Mouse (Mus musculus) heart, embryonic 14.5 days (tissue): ENCODE results near the gene Setx. TPM values are rescaled to one million over a fixed set of nuclear protein-coding genes. Genes with fewer than 3 reads are reported as not detected.
A peak's percentile ranks its signal among the peaks of the same experiment; 100 is the strongest.
"Not testable (repeated sequence)": the region's sequence is repeated elsewhere in the genome, so short reads cannot be mapped to it uniquely, and the experiment has no call there.

Experiments
- ATAC-seq: fragments of 200-750 bp; cut with Nextera tagmentation; 2 replicates; pipeline ENCODE4 v1.8.0; 2017; ENCODE audit warnings: low read depth, moderate TSS enrichment; ENCODE audit not compliant: insufficient number of reproducible peaks, insufficient read depth, low FRiP score
- H3K27ac ChIP-seq, 2 experiments: fragments of 200-500 bp in 1 of 2; fragments of 300-500 bp in 1 of 2; sonication (generic) in 1 of 2; replicated peaks in 1 of 2; 2 replicates each; pipeline ENCODE4 v1.5.1; 2012 to 2014; ENCODE audit warnings: low read depth in 2 of 2, low read length in 2 of 2, control low read depth in 1 of 2, mild to moderate bottlenecking in 1 of 2, mixed read lengths in 1 of 2; ENCODE audit not compliant: control insufficient read depth in 1 of 2, insufficient read depth in 1 of 2
- H3K27me3 ChIP-seq: fragments of 300-500 bp; sonication (generic); 2 replicates; pipeline ENCODE4 v1.6.1; 2014; ENCODE audit warnings: mild to moderate bottlenecking, low read length, control low read depth; ENCODE audit not compliant: control insufficient read depth, insufficient read depth
- H3K36me3 ChIP-seq: fragments of 300-500 bp; sonication (generic); 2 replicates; pipeline ENCODE4 v1.6.1; 2014; ENCODE audit warnings: mild to moderate bottlenecking, control low read depth, low read length, mixed read lengths; ENCODE audit not compliant: control insufficient read depth, insufficient read depth
- H3K4me1 ChIP-seq, 2 experiments: fragments of 200-500 bp in 1 of 2; fragments of 300-500 bp in 1 of 2; sonication (generic) in 1 of 2; 2 replicates each; pipeline ENCODE4 v1.6.1; 2012 to 2014; ENCODE audit warnings: low read length in 2 of 2, control low read depth in 1 of 2, mixed read lengths in 1 of 2; ENCODE audit not compliant: control insufficient read depth in 2 of 2, insufficient read depth in 2 of 2
- H3K4me2 ChIP-seq: fragments of 300-500 bp; sonication (generic); 2 replicates; pipeline ENCODE4 v1.6.1; 2014; ENCODE audit warnings: mild to moderate bottlenecking, low read length
- H3K4me3 ChIP-seq, 2 experiments: fragments of 200-500 bp in 1 of 2; fragments of 300-500 bp in 1 of 2; sonication (generic) in 1 of 2; 2 replicates each; pipeline ENCODE4 v1.5.1; 2012 to 2014; ENCODE audit warnings: low read length in 2 of 2, mild to moderate bottlenecking in 2 of 2, control low read depth in 1 of 2, low read depth in 1 of 2, moderate library complexity in 1 of 2; ENCODE audit not compliant: control insufficient read depth in 1 of 2, insufficient read depth in 1 of 2
- H3K9ac ChIP-seq: fragments of 300-500 bp; sonication (generic); 2 replicates; pipeline ENCODE4 v1.6.1; 2014; ENCODE audit warnings: mild to moderate bottlenecking, low read length
- H3K9me3 ChIP-seq: fragments of 300-500 bp; sonication (generic); 2 replicates; pipeline ENCODE4 v1.6.1; 2016; ENCODE audit warnings: low read length, control low read depth; ENCODE audit not compliant: control insufficient read depth
- WGBS: fragments of 180-500 bp; shearing (Covaris S2); extraction: QIAGEN DNeasy Blood & Tissue Kit; methylation state at CpG from one replicate; pipeline ENCODE4 v1.1.7; 2014; 5-methylcytosine and 5-hydroxymethylcytosine counted together
- polyA plus RNA-seq: library from polyadenylated mRNA; unstranded; fragments of >200 nt; fragmentation: Nextera tagmentation; extraction: Ambion mirVana; gene quantifications from 2 replicates; pipeline ENCODE4 v1.2.1, GENCODE M21; 2014

Setx gene
- polyA plus RNA-seq, 1 experiment from 2014 or later: 10.0 TPM

GRCm38 (mm10) chr2:29102416-29103377, 21.3 kb upstream of the Setx start:
- H3K27me3 ChIP-seq, H3K9ac ChIP-seq, H3K4me2 ChIP-seq, H3K9me3 ChIP-seq, H3K36me3 ChIP-seq, H3K4me3 ChIP-seq, H3K27ac ChIP-seq, H3K4me1 ChIP-seq, ATAC-seq: not testable (repeated sequence)
- WGBS: 74% methylated on average over 10 of the region's 10 CpGs

- no peak overlapping the region for H3K4me2 ChIP-seq
- H3K9me3 ChIP-seq: no peaks in the 10 kb centered on the region
- H3K27me3 ChIP-seq: no peaks in the 10 kb centered on the region
- H3K36me3 ChIP-seq: no peaks in the 10 kb centered on the region
- H3K4me1 ChIP-seq: peaks cover 3 to 5% of the 10 kb centered on the region in 2 experiments
- no peak for ATAC-seq
- no peak overlapping the region for H3K4me3 ChIP-seq
- H3K27ac ChIP-seq: no peak overlapping the region
- H3K9ac ChIP-seq: no peak overlapping the region
Measured at GRCm38 (mm10) chr2:29120969-29121368, 3.0 kb upstream of the Setx start.

GRCm38 (mm10) chr2:29122446-29122845, 1.5 kb upstream of the Setx start:
- no peak for ATAC-seq
- Histone ChIP-seq H3K9ac (no peak overlapping the region), H3K4me2 (no peak overlapping the region), H3K27me3 (no peaks in the 10 kb centered on the region), H3K36me3 (peaks cover 11% of the 10 kb centered on the region), H3K9me3 (no peaks in the 10 kb centered on the region), H3K4me3 (no peak overlapping the region), H3K4me1 (peaks cover 5 to 12% of the 10 kb centered on the region in 2 experiments), H3K27ac (peak overlapping the region in 1 of 2 experiments; percentile 39; a peak in 2 of 4 replicates)
- 47% methylated on average over 3 of the region's 3 CpGs for WGBS

GRCm38 (mm10) chr2:29124571-29124935, 572 bp downstream of the Setx start:
- under 1% methylated on average over 24 of the region's 24 CpGs for WGBS
- H3K27me3 ChIP-seq: no peaks in the 10 kb centered on the region
- no peak for ATAC-seq

GRCm38 (mm10) chr2:29124936-29125701, 1.1 kb downstream of the Setx start:
- Histone ChIP-seq H3K9me3 (no peaks in the 10 kb centered on the region), H3K27ac (peak overlapping the region; percentile 92 to 95), H3K36me3 (peaks cover 32% of the 10 kb centered on the region), H3K9ac (peak overlapping the region; percentile 83), H3K27me3 (no peaks in the 10 kb centered on the region), H3K4me1 (peaks cover 5 to 12% of the 10 kb centered on the region in 2 experiments), H3K4me3 (peak overlapping the region; percentile 64 to 65), H3K4me2 (peak overlapping the region; percentile 83)
- peak; percentile 99 for ATAC-seq
- under 1% methylated on average over 81 of the region's 81 CpGs for whole genome bisulfite sequencing

More at GRCm38 (mm10) chr2:29124571-29124935, 572 bp downstream of the Setx start:
- Histone ChIP-seq H3K4me1 (peaks cover 5 to 12% of the 10 kb centered on the region in 2 experiments), H3K36me3 (peaks cover 27% of the 10 kb centered on the region), H3K9ac (peak overlapping the region; percentile 32; the same call in 1 of the 2 replicates), H3K4me3 (peak overlapping the region; percentile 64 to 65), H3K4me2 (peak overlapping the region; percentile 83), H3K9me3 (no peaks in the 10 kb centered on the region), H3K27ac (peak overlapping the region; percentile 35 to 75; a peak in 3 of 4 replicates)

- H3K9me3 ChIP-seq: no peaks in the 10 kb centered on the region
- H3K27ac ChIP-seq: no peak overlapping the region
- ATAC-seq: no peak
- WGBS: 93% methylated on average over 7 of the region's 7 CpGs
- peaks cover 0 to 12% of the 10 kb centered on the region in 2 experiments; a peak in 2 of 4 replicates for H3K4me1 ChIP-seq
- H3K27me3 ChIP-seq: no peaks in the 10 kb centered on the region
- H3K4me3 ChIP-seq: no peak overlapping the region
- no peak overlapping the region for H3K9ac ChIP-seq
- H3K36me3 ChIP-seq: peaks cover 71% of the 10 kb centered on the region
- no peak overlapping the region for H3K4me2 ChIP-seq
Measured at GRCm38 (mm10) chr2:29130118-29130899, 6.3 kb downstream of the Setx start.

GRCm38 (mm10) chr2:29135161-29135560, 11.2 kb downstream of the Setx start:
- Histone ChIP-seq H3K9ac (no peak overlapping the region), H3K9me3 (no peaks in the 10 kb centered on the region), H3K4me2 (no peak overlapping the region), H3K36me3 (peaks cover 73% of the 10 kb centered on the region), H3K4me1 (no peaks in the 10 kb centered on the region), H3K4me3 (no peak overlapping the region), H3K27me3 (no peaks in the 10 kb centered on the region), H3K27ac (no peak overlapping the region)
- no peak for ATAC-seq
